Mouse (Mus musculus) liver, postnatal 0 days (tissue): ENCODE results near the gene Vmn1r169.
"Not testable (repeated sequence)": the region's sequence is repeated elsewhere in the genome, so short reads cannot be mapped to it uniquely, and the experiment has no call there.

Experiments
- CTCF ChIP-seq: sonication (generic); IDR thresholded peaks from 2 replicates; pipeline ENCODE4 v1.5.1; 2016; ENCODE audit warnings: antibody characterized with exemption, low read depth
- EP300 ChIP-seq: IDR thresholded peaks from 2 replicates; pipeline ENCODE4 v1.6.1; 2016; ENCODE audit warnings: antibody characterized with exemption, low read depth, mild to moderate bottlenecking

DNA sequence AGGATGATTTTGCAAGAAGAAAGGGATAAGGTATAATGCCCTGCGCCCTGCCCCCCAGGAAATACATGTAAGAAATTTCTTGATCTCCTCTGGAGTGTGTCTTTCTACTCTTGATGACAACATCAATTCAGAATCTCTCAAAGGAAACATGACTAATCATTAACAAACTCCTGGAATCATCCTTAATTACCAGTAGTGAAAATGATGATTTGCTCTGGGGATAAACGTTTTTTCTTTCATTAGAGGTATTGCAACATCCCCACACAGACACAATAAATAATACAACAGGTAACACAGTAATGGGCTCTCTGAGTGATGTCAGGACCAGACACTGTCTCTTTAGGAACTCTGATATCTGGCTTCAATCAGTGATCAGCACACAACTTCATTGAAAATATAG is at the start of gene Vmn1r169:
- not testable (repeated sequence) for TF ChIP-seq CTCF, EP300
